Mouse (Mus musculus) forebrain, embryonic 13.5 days (tissue): Measurements from ENCODE around the gene Acaa1b. TPM values are rescaled to one million over a fixed set of nuclear protein-coding genes. Genes with fewer than 3 reads are reported as not detected.

Source experiments
- ATAC-seq: fragments of 200-750 bp; cut with Nextera tagmentation; 2 replicates; pipeline ENCODE4 v1.8.0; 2017
- H3K27ac ChIP-seq: fragments of 300-500 bp; sonication (generic); 2 replicates; pipeline ENCODE4 v1.5.1; 2015; ENCODE audit warnings: inconsistent platforms, mild to moderate bottlenecking, moderate library complexity
- H3K27me3 ChIP-seq: fragments of 300-500 bp; sonication (generic); 2 replicates; pipeline ENCODE4 v1.6.1; 2015; ENCODE audit warnings: mild to moderate bottlenecking, inconsistent platforms
- H3K36me3 ChIP-seq: fragments of 300-500 bp; sonication (generic); 2 replicates; pipeline ENCODE4 v1.6.1; 2015; ENCODE audit warnings: mild to moderate bottlenecking, inconsistent platforms; ENCODE audit not compliant: poor library complexity, severe bottlenecking
- H3K4me1 ChIP-seq: fragments of 300-500 bp; sonication (generic); 2 replicates; pipeline ENCODE4 v1.6.1; 2015; ENCODE audit warnings: inconsistent platforms
- H3K4me2 ChIP-seq: fragments of 300-500 bp; sonication (generic); 2 replicates; pipeline ENCODE4 v1.6.1; 2015; ENCODE audit warnings: inconsistent platforms, mild to moderate bottlenecking, moderate library complexity
- H3K4me3 ChIP-seq: fragments of 300-500 bp; sonication (generic); 2 replicates; pipeline ENCODE4 v1.5.1; 2015; ENCODE audit warnings: mild to moderate bottlenecking, inconsistent platforms
- H3K9ac ChIP-seq: fragments of 300-500 bp; sonication (generic); 2 replicates; pipeline ENCODE4 v1.6.1; 2015; ENCODE audit warnings: mild to moderate bottlenecking, inconsistent platforms
- H3K9me3 ChIP-seq: fragments of 300-500 bp; sonication (generic); replicated peaks from 2 replicates; pipeline ENCODE4 v1.6.1; 2016; ENCODE audit warnings: inconsistent platforms
- WGBS: fragments of 180-500 bp; shearing (Covaris S2); methylation state at CpG from one replicate; pipeline ENCODE4 v1.1.7; 2015; 5-methylcytosine and 5-hydroxymethylcytosine counted together
- polyA plus RNA-seq: library from polyadenylated mRNA; unstranded; fragments of >200 nt; fragmentation: Nextera tagmentation; extraction: Ambion mirVana; gene quantifications from 2 replicates; pipeline ENCODE4 v1.2.1, GENCODE M21; 2015

The Acaa1b gene
- polyA plus RNA-seq, 1 experiment from 2014 or later = 1.1 TPM

GRCm38 (mm10) chr9:119138836-119139235, 18.1 kb downstream of the Acaa1b start:
- no peak overlapping the region for H3K4me3 ChIP-seq
- no peak overlapping the region for H3K4me2 ChIP-seq
- H3K36me3 ChIP-seq = no peaks in the 10 kb centered on the region
- no peaks in the 10 kb centered on the region for H3K27me3 ChIP-seq
- H3K9me3 ChIP-seq = no peaks in the 10 kb centered on the region
- 77% methylated on average over 2 of the region's 2 CpGs for WGBS
- no peak overlapping the region for H3K9ac ChIP-seq
- no peak overlapping the region for H3K27ac ChIP-seq
- no peak for ATAC-seq
- H3K4me1 ChIP-seq = no peaks in the 10 kb centered on the region

GRCm38 (mm10) chr9:119130692-119131091, 26.2 kb downstream of the Acaa1b start:
- Histone ChIP-seq H3K27me3 (no peaks in the 10 kb centered on the region), H3K27ac (no peak overlapping the region), H3K4me1 (no peaks in the 10 kb centered on the region), H3K9ac (no peak overlapping the region), H3K9me3 (no peaks in the 10 kb centered on the region), H3K36me3 (no peaks in the 10 kb centered on the region), H3K4me3 (no peak overlapping the region), H3K4me2 (no peak overlapping the region)
- ATAC-seq = no peak
- 64% methylated on average over 5 of the region's 5 CpGs for WGBS

GRCm38 (mm10) chr9:119128436-119129181, 28.3 kb downstream of the Acaa1b start:
- ATAC-seq = no peak
- 81% methylated on average over 12 of the region's 12 CpGs for WGBS
- Histone ChIP-seq H3K4me1 (no peaks in the 10 kb centered on the region), H3K9me3 (no peaks in the 10 kb centered on the region), H3K4me2 (no peak overlapping the region), H3K27me3 (no peaks in the 10 kb centered on the region), H3K4me3 (no peak overlapping the region), H3K9ac (no peak overlapping the region), H3K36me3 (no peaks in the 10 kb centered on the region), H3K27ac (no peak overlapping the region)

GRCm38 (mm10) chr9:119122596-119123369, 34.1 kb downstream of the Acaa1b start:
- Histone ChIP-seq H3K4me1 (0 out of 2 replicates have a peak, but pooled peaks cover 4% of the 10 kb centered on the region), H3K36me3 (no peaks in the 10 kb centered on the region), H3K9ac (no peak overlapping the region), H3K9me3 (no peaks in the 10 kb centered on the region), H3K27ac (no peak overlapping the region), H3K4me2 (no peak overlapping the region), H3K4me3 (no peak overlapping the region), H3K27me3 (no peaks in the 10 kb centered on the region)
- no peak for ATAC-seq
- WGBS = 88% methylated on average over 18 of the region's 18 CpGs

- 78% methylated on average over 3 of the region's 3 CpGs for WGBS
- no peak overlapping the region for H3K27ac ChIP-seq
- H3K27me3 ChIP-seq = no peaks in the 10 kb centered on the region
- no peak overlapping the region for H3K4me3 ChIP-seq
- no peak for ATAC-seq
- no peak overlapping the region for H3K4me2 ChIP-seq
- H3K9ac ChIP-seq = no peak overlapping the region
- H3K4me1 ChIP-seq = 0 out of 2 replicates have a peak, but pooled peaks cover 4% of the 10 kb centered on the region
- H3K9me3 ChIP-seq = no peaks in the 10 kb centered on the region
- H3K36me3 ChIP-seq = no peaks in the 10 kb centered on the region
Measured at GRCm38 (mm10) chr9:119120168-119120560, 36.7 kb downstream of the Acaa1b start.

GRCm38 (mm10) chr9:119119409-119120167, 37.3 kb downstream of the Acaa1b start:
- Histone ChIP-seq H3K4me3 (no peak overlapping the region), H3K36me3 (no peaks in the 10 kb centered on the region), H3K4me2 (no peak overlapping the region), H3K9ac (no peak overlapping the region), H3K9me3 (no peaks in the 10 kb centered on the region), H3K4me1 (0 out of 2 replicates have a peak, but pooled peaks cover 4% of the 10 kb centered on the region), H3K27ac (no peak overlapping the region), H3K27me3 (no peaks in the 10 kb centered on the region)
- no peak for ATAC-seq
- 84% methylated on average over 19 of the region's 19 CpGs for WGBS

- ATAC-seq = no peak
- H3K27ac ChIP-seq = no peak overlapping the region
- no peak overlapping the region for H3K4me3 ChIP-seq
- 88% methylated on average over 17 of the region's 17 CpGs for WGBS
- H3K27me3 ChIP-seq = no peaks in the 10 kb centered on the region
- no peak overlapping the region for H3K9ac ChIP-seq
- H3K9me3 ChIP-seq = no peaks in the 10 kb centered on the region
- no peaks in the 10 kb centered on the region for H3K36me3 ChIP-seq
- H3K4me2 ChIP-seq = no peak overlapping the region
- H3K4me1 ChIP-seq = peaks cover 8% of the 10 kb centered on the region
Measured at GRCm38 (mm10) chr9:119114911-119115310, 42.0 kb downstream of the Acaa1b start.

GRCm38 (mm10) chr9:119110640-119111039, 46.3 kb downstream of the Acaa1b start:
- WGBS = 45% methylated on average over 3 of the region's 3 CpGs
- no peak for ATAC-seq
- Histone ChIP-seq H3K4me3 (no peak overlapping the region), H3K4me1 (peaks cover 5% of the 10 kb centered on the region), H3K27me3 (no peaks in the 10 kb centered on the region), H3K9me3 (no peaks in the 10 kb centered on the region), H3K4me2 (no peak overlapping the region), H3K9ac (no peak overlapping the region), H3K36me3 (no peaks in the 10 kb centered on the region), H3K27ac (no peak overlapping the region)

- ATAC-seq = no peak
- 51% methylated on average over 12 of the region's 12 CpGs for WGBS
Measured at GRCm38 (mm10) chr9:119109685-119110353, 47.1 kb downstream of the Acaa1b start.

GRCm38 (mm10) chr9:119107566-119107965, 49.3 kb downstream of the Acaa1b start:
- 85% methylated on average over 4 of the region's 4 CpGs for WGBS
- H3K9me3 ChIP-seq = no peaks in the 10 kb centered on the region
- ATAC-seq = no peak
- no peak overlapping the region for H3K4me3 ChIP-seq
- peaks cover 11% of the 10 kb centered on the region for H3K4me1 ChIP-seq
- H3K27ac ChIP-seq = no peak overlapping the region
- H3K27me3 ChIP-seq = peaks cover 12% of the 10 kb centered on the region
- H3K36me3 ChIP-seq = no peaks in the 10 kb centered on the region
- H3K9ac ChIP-seq = no peak overlapping the region
- H3K4me2 ChIP-seq = no peak overlapping the region

More at GRCm38 (mm10) chr9:119109685-119110353, 47.1 kb downstream of the Acaa1b start:
- Histone ChIP-seq H3K4me3 (no peak overlapping the region), H3K27ac (no peak overlapping the region), H3K4me2 (no peak overlapping the region), H3K4me1 (peaks cover 5% of the 10 kb centered on the region), H3K36me3 (no peaks in the 10 kb centered on the region), H3K9me3 (no peaks in the 10 kb centered on the region), H3K27me3 (no peaks in the 10 kb centered on the region), H3K9ac (no peak overlapping the region)

- H3K36me3 ChIP-seq = no peaks in the 10 kb centered on the region
- H3K9ac ChIP-seq = peak overlapping the region; percentile 61
- H3K4me1 ChIP-seq = peaks cover 20% of the 10 kb centered on the region
- H3K4me3 ChIP-seq = peak overlapping the region; percentile 62
- ATAC-seq = no peak
- H3K27ac ChIP-seq = no peak overlapping the region
- WGBS = 2% methylated on average over 19 of the region's 19 CpGs
- H3K27me3 ChIP-seq = peaks cover 20% of the 10 kb centered on the region
- H3K4me2 ChIP-seq = peak overlapping the region; percentile 84
- H3K9me3 ChIP-seq = no peaks in the 10 kb centered on the region
Measured at GRCm38 (mm10) chr9:119102783-119103113, 54.1 kb downstream of the Acaa1b start.
